Mouse (Mus musculus) liver, embryonic 16.5 days (tissue): Measurements from ENCODE around the gene Sapcd1. TPM values are rescaled to one million over a fixed set of nuclear protein-coding genes. Genes with fewer than 3 reads are reported as not detected.
A peak's percentile ranks its signal among the peaks of the same experiment; 100 is the strongest.

ENCODE experiments used
- ATAC-seq: fragments of 200-750 bp; cut with Nextera tagmentation; 2 replicates; pipeline ENCODE4 v1.8.0; 2017; ENCODE audit warnings: low read depth, mild to moderate bottlenecking, moderate number of reproducible peaks, moderate library complexity
- H3K27ac ChIP-seq: fragments of 300-500 bp; sonication (generic); 2 replicates; pipeline ENCODE4 v1.5.1; 2014; ENCODE audit warnings: mild to moderate bottlenecking, low read length
- H3K27me3 ChIP-seq: fragments of 300-500 bp; sonication (generic); 2 replicates; pipeline ENCODE4 v1.6.1; 2014; ENCODE audit warnings: low read depth, low read length, mixed read lengths; ENCODE audit not compliant: control insufficient read depth, insufficient read depth
- H3K36me3 ChIP-seq: fragments of 300-500 bp; sonication (generic); 2 replicates; pipeline ENCODE4 v1.6.1; 2014; ENCODE audit warnings: mild to moderate bottlenecking; ENCODE audit not compliant: control insufficient read depth, insufficient read depth
- H3K4me1 ChIP-seq: fragments of 300-500 bp; sonication (generic); 2 replicates; pipeline ENCODE4 v1.6.1; 2014; ENCODE audit warnings: low read depth, low read length, mixed read lengths; ENCODE audit not compliant: control insufficient read depth
- H3K4me2 ChIP-seq: fragments of 300-500 bp; sonication (generic); 2 replicates; pipeline ENCODE4 v1.6.1; 2014; ENCODE audit warnings: low read depth, low read length, mixed read lengths
- H3K4me3 ChIP-seq: fragments of 300-500 bp; sonication (generic); 2 replicates; pipeline ENCODE4 v1.5.1; 2014; ENCODE audit warnings: low read depth, mild to moderate bottlenecking, low read length
- H3K9ac ChIP-seq: fragments of 300-500 bp; sonication (generic); 2 replicates; pipeline ENCODE4 v1.6.1; 2014; ENCODE audit warnings: low read depth, low read length
- H3K9me3 ChIP-seq: fragments of 300-500 bp; sonication (generic); replicated peaks from 2 replicates; pipeline ENCODE4 v1.6.1; 2016; ENCODE audit warnings: low read length; ENCODE audit not compliant: control insufficient read depth
- WGBS: fragments of 180-500 bp; shearing (Covaris S2); extraction: QIAGEN DNeasy Blood & Tissue Kit; methylation state at CpG from one replicate; pipeline ENCODE4 v1.1.7; 2014; ENCODE audit not compliant: insufficient replicate concordance; 5-methylcytosine and 5-hydroxymethylcytosine counted together
- polyA plus RNA-seq: library from polyadenylated mRNA; unstranded; fragments of >200 nt; fragmentation: Nextera tagmentation; extraction: Ambion mirVana; gene quantifications from 2 replicates; pipeline ENCODE4 v1.2.1, GENCODE M21; 2015

The Sapcd1 gene
- 2.2 and 2.6 TPM in 2 replicates for polyA plus RNA-seq

- no peak within 1 kb of the TSS for H3K4me2 ChIP-seq
- H3K36me3 ChIP-seq = no peaks in the 10 kb centered on the region
- no peak within 1 kb of the TSS for H3K9ac ChIP-seq
- 49% methylated on average over 13 of the region's 13 CpGs for WGBS
- H3K27me3 ChIP-seq = no peaks in the 10 kb centered on the region
- no peak for ATAC-seq
- no peak within 1 kb of the TSS for H3K27ac ChIP-seq
- no peaks in the 10 kb centered on the region for H3K9me3 ChIP-seq
- no peak within 1 kb of the TSS for H3K4me3 ChIP-seq
- H3K4me1 ChIP-seq = peaks cover 31% of the 10 kb centered on the region
These were observed at the start of gene Sapcd1 for GRCm38 (mm10) chr17:35027277-35028068. Sapcd1 (minus strand) TSS chr17:35028016.

- ATAC-seq = no peak
- peaks cover 6% of the 10 kb centered on the region for H3K27me3 ChIP-seq
These were observed 49.5 kb upstream of the Sapcd1 start for GRCm38 (mm10) chr17:35077285-35077684.

GRCm38 (mm10) chr17:35076507-35077176 lies 48.8 kb upstream of the Sapcd1 start, which contains the start of gene Ly6g6e:
Ly6g6e (plus strand) TSS chr17:35076902.
- Histone ChIP-seq H3K4me3 (no peak within 1 kb of the TSS), H3K9ac (no peak within 1 kb of the TSS), H3K27ac (no peak within 1 kb of the TSS), H3K27me3 (peaks cover 6% of the 10 kb centered on the region), H3K36me3 (no peaks in the 10 kb centered on the region), H3K4me1 (peaks cover 23% of the 10 kb centered on the region), H3K9me3 (no peaks in the 10 kb centered on the region), H3K4me2 (peak within 1 kb of the TSS; percentile 33)
- WGBS = 40% methylated on average over 10 of the region's 10 CpGs
- no peak for ATAC-seq

More at GRCm38 (mm10) chr17:35077285-35077684, 49.5 kb upstream of the Sapcd1 start:
- Histone ChIP-seq H3K27ac (no peak overlapping the region), H3K4me1 (peaks cover 23% of the 10 kb centered on the region), H3K4me2 (peak overlapping the region; percentile 33; the same call in 1 of the 2 replicates), H3K36me3 (no peaks in the 10 kb centered on the region), H3K9ac (no peak overlapping the region), H3K4me3 (no peak overlapping the region), H3K9me3 (no peaks in the 10 kb centered on the region)
- 27% methylated on average over 2 of the region's 2 CpGs for WGBS

- peaks cover 6% of the 10 kb centered on the region for H3K27me3 ChIP-seq
- no peak overlapping the region for H3K4me3 ChIP-seq
- no peak overlapping the region for H3K9ac ChIP-seq
- no peak overlapping the region for H3K4me2 ChIP-seq
- 17% methylated on average over 17 of the region's 17 CpGs for WGBS
- no peaks in the 10 kb centered on the region for H3K9me3 ChIP-seq
- no peak for ATAC-seq
- no peaks in the 10 kb centered on the region for H3K36me3 ChIP-seq
- H3K4me1 ChIP-seq = peaks cover 6% of the 10 kb centered on the region
- no peak overlapping the region for H3K27ac ChIP-seq
These were observed 46.3 kb upstream of the Sapcd1 start for GRCm38 (mm10) chr17:35074097-35074496.

GRCm38 (mm10) chr17:35071454-35071853 lies 43.6 kb upstream of the Sapcd1 start:
- ATAC-seq = no peak
- H3K9me3 ChIP-seq = no peaks in the 10 kb centered on the region
- 70% methylated on average over 9 of the region's 9 CpGs for WGBS
- H3K4me2 ChIP-seq = no peak overlapping the region
- no peak overlapping the region for H3K9ac ChIP-seq
- no peak overlapping the region for H3K27ac ChIP-seq
- no peak overlapping the region for H3K4me3 ChIP-seq
- peaks cover 24% of the 10 kb centered on the region for H3K27me3 ChIP-seq
- H3K4me1 ChIP-seq = no peaks in the 10 kb centered on the region; the same call in 1 of the 2 replicates
- H3K36me3 ChIP-seq = no peaks in the 10 kb centered on the region

- no peak overlapping the region for H3K4me2 ChIP-seq
- H3K4me1 ChIP-seq = peaks cover 6% of the 10 kb centered on the region
- H3K27me3 ChIP-seq = peaks cover 31% of the 10 kb centered on the region
- no peak for ATAC-seq
- no peak overlapping the region for H3K9ac ChIP-seq
- 41% methylated on average over 6 of the region's 6 CpGs for WGBS
- no peak overlapping the region for H3K27ac ChIP-seq
- no peaks in the 10 kb centered on the region for H3K9me3 ChIP-seq
- no peak overlapping the region for H3K4me3 ChIP-seq
- no peaks in the 10 kb centered on the region for H3K36me3 ChIP-seq
These were observed 42.9 kb upstream of the Sapcd1 start for GRCm38 (mm10) chr17:35070556-35071229.

- Histone ChIP-seq H3K9me3 (no peaks in the 10 kb centered on the region), H3K27me3 (peaks cover 55% of the 10 kb centered on the region), H3K4me3 (no peak overlapping the region), H3K27ac (no peak overlapping the region), H3K9ac (no peak overlapping the region), H3K4me1 (peaks cover 19% of the 10 kb centered on the region), H3K4me2 (no peak overlapping the region), H3K36me3 (no peaks in the 10 kb centered on the region)
- 66% methylated on average over 17 of the region's 17 CpGs for WGBS
- ATAC-seq = no peak
These were observed 40.5 kb upstream of the Sapcd1 start for GRCm38 (mm10) chr17:35068213-35068914.

- H3K36me3 ChIP-seq = no peaks in the 10 kb centered on the region
- H3K4me1 ChIP-seq = peaks cover 19% of the 10 kb centered on the region
- no peaks in the 10 kb centered on the region for H3K9me3 ChIP-seq
- H3K9ac ChIP-seq = no peak within 1 kb of the TSS
- H3K4me3 ChIP-seq = peak within 1 kb of the TSS; percentile 52
- H3K27me3 ChIP-seq = peaks cover 61% of the 10 kb centered on the region
- H3K4me2 ChIP-seq = peak within 1 kb of the TSS; percentile 64
- no peak within 1 kb of the TSS for H3K27ac ChIP-seq
- 35% methylated on average over 10 of the region's 10 CpGs for WGBS
- no peak for ATAC-seq
These were observed 38.3 kb upstream of the Sapcd1 start, which contains the start of gene Mpig6b for GRCm38 (mm10) chr17:35066084-35066483. Mpig6b (minus strand) TSS chr17:35066184.
